Mouse (Mus musculus): Measurements from ENCODE around the gene Ascl4.

Ascl4 gene

DNA sequence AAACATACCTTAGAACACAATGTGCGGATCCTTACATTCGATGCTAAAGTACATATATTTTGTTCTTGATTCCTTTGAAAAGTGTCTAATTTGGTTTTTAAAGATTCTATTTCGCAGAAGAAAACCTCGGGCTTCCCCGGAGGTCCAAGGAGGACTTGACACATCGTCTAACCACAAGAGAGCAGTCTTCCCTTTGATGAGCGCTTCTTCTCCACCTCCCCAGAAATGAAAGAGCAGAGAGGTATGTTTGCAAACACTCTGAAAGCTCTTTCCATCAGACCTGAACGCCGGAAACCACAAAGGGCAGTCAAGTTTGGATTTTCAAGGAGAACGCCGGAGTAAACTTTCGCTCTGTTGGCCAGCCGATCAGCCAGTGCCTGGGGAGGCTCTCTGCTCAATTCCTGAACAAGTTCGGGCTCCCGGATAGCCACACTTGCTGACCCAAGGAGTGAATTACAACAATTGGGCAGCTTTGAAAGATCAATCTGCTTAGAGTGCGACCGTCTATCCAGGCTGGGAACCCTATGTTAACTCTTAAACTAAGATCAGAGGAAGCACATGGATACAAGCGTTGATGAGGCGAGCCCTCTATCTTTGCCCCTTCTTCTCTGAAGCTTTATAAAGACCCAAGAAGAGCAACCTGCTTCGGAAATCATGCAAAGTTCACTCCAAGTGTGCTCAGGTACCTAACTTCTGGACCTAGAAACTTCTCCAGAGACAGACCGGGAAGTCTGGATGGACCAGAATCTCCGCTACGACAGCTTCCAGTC is at the start of gene Ascl4:
Gene Ascl4, plus strand, starts transcription at position 6 of the 770 bp plus-strand sequence.
- DNase-seq (ENCODE audit: low spot score in 2 of 2): no peak

DNA sequence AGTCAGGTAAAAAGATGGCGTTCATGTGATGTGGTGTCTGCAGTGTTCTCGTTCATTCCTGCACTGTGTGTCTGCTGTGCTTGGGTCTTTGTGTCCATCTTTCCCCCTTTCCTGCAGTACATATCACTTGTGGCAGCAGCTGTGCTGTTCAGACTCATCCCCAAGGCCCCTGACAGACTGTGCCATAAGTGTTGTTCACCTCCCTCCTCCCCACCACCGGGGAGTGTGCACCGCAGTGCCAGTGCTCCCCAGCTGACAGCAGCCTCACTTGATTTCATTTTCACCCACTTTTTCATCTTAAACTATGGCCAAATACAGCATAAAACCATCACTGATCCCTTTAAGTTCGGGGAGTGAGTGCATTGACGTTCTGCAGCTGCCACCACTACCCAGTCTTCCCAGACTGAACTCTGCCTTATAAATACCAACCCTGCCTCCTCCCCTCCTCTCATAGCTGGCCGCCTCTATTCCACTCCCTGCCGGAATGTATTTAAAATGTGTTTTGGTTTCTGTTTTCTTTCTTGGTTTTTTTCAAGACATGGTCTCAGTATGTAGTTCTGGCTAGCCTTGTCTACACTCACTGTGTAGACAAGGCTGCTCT is 47.5 kb upstream of the Ascl4 start:
- no peak for DNase-seq (ENCODE audit: low spot score in 2 of 2)

DNA sequence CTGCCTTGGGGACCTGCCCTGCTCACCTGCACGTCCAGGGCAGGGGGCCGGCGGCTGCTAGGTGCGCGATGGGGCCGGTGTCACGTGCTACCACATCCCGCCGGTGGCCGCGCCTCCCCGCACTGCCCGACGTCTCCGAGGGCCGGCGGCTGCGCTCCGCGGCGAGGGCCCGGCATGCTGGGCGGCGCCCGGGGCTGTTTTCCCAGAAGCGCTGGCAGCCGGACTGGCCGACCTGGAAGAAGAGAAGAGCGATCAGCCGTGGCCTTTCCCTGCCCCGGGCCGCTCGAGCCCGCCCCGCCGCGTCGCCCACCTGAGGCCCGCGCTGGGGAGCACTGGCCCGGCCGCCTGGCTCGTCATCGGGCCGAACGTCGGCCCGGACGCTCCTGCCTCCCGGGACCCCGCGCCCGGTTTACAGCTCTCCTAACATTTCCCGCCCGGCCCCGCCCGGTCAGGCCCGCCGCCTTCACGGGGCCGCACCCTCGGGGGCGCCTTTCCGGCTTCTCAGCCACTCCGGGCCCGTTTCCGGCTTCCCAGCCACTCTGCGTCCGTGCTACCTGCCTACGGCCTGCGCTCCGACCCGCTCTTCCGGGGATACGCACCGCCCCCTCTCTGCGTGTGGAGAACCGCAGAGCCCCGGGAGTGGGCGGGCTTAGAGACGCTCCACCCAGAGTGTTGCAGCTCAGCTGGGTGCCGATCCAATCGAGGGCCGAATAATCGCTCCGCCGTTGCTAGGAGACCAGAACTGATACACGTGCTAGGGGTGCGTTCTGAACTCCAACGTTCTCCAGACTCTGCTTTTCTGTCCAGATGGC is 10.8 kb upstream of the Ascl4 start, which contains the start of gene Prdm4:
Gene Prdm4, minus strand, starts transcription at position 645 of the 812 bp plus-strand sequence.
- peak; percentile 83 to 97 for DNase-seq (ENCODE audit: low spot score in 2 of 2)

DNA sequence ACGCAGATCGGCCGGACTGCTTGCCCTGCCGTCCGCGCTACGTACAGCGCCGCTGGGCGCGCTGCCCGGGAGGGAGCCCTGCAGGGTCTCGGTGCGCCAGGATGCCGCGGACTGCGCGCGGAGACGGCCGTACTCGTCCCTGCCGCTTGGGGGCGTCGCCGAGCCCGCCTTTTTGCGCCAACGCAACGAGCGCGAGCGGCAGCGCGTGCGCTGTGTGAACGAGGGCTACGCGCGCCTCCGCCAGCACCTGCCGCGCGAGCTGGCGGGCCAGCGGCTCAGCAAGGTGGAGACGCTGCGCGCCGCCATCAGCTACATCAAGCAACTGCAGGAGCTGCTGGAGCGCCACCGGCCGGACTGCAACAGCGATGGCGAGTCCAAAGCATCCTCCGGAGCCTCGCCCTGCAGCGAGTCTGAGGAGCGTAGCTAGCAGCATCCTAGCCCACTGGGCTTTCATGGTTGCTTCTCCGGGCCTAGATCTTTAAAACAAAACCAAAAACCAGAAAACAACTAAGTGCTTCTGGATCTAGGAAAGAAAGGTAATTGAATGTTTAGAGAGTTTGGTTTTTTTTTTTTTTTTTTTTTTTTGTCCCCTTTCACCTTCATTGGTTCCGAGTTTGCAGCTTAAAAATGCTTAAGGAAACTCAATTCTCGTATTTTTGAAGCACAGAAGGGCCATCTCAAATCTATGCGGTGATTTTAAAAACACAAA is 1.2 kb downstream of the Ascl4 start:
- DNase-seq (ENCODE audit: low spot score in 2 of 2): peak; percentile 33 to 66

DNA sequence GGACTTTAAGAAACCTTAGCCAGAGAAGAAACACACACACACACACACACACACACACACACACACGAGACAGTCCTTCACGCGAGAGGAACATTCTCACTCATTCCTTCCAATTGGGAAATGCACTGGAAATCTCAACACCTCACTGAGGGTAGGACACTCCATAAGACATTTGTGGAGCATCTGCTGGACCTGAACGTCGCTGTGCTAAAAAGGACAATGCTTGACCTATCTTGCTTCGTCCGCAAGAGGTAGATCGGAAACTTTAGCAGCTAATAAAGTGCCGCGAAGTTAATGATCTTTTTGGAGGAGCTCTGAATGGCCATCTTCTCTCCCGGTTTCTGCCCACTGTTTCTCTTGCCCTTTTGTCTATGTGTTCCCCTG is 1.7 kb downstream of the Ascl4 start:
- no peak for DNase-seq (ENCODE audit: low spot score in 2 of 2)

DNA sequence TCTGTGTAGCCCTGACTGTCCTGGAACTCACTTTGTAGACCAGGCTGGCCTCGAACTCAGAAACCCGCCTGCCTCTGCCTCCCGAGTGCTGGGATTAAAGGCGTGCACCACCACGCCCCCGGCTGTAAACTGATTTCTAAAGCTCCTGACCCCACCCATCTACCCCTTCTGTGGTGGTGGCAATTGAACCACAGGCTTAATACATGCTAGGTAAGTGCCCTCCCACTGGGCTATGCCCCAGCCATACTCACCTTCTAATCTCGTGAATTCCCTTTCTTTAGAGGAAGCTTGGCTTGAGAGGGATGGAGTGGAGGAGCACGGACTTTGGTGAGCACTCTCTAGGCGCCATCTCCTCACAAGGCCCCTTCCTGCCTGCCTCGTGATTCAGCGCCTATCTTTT is 2.5 kb downstream of the Ascl4 start:
- DNase-seq (ENCODE audit: low spot score in 2 of 2): no peak

DNA sequence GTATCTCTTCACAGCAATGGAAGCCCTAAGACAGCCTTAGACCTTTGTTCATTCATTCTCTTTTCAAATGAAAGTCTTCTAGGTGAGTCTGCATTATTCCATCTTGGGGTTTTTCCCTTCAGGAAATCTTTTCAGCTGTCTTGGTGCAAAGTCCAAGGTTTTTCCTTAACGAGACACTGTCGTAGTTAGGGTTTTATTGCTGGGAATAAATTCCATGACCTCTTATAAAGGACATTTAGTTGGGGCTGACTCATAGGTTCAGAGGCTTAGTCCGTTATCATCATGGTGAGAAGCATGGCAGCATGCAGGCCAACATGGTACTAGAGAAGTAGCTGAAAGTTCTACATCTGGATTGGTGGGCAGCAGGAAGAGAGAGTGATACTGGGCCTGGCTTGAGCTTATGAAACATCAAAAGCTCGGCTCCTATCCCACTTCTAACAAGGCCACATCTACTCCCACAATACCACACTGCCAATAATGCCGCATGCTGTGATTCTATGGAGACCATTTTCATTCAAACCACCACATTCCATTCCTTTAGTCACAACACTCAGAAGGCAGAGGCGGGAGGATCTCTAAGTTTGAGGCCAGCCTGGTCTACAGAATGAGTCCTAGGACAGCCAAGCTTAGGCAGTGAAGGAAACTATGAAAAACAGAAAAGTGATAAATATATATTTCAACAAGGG is 8.9 kb downstream of the Ascl4 start:
- DNase-seq (ENCODE audit: low spot score in 2 of 2): no peak

DNA sequence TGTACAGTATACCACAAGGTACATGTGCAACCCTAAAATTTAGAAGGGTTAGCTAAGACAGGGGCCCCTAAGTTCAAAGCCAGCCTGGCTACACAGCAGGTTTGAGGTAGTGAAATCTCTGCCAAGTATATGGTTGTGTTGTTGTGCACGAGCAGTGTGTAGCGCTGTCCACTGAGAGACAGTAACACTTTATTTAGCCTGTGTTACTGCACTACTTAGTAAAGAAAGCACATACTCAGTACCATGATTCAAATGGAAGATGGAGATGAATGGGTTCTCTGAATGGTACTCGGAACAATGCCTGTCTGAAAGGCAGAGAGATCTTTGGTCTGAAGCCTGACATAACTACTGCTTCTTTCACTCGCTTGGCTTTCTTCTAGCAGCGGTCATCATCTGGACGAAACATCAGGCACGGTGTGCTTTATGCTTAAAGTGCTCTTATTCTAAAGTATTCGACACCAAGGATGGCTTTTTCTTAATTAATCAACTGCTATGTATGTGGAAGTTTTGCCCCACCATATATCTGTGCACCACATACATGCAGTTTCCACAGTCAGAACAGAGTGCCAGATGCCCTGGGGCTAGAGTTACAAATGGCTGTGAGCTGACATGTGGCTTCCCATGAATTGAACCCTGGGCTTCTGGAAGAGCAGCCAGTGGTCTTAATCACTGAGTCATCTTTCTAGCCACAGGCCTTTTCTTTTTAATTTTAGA is 21.2 kb downstream of the Ascl4 start:
- DNase-seq (ENCODE audit: low spot score in 2 of 2): no peak

DNA sequence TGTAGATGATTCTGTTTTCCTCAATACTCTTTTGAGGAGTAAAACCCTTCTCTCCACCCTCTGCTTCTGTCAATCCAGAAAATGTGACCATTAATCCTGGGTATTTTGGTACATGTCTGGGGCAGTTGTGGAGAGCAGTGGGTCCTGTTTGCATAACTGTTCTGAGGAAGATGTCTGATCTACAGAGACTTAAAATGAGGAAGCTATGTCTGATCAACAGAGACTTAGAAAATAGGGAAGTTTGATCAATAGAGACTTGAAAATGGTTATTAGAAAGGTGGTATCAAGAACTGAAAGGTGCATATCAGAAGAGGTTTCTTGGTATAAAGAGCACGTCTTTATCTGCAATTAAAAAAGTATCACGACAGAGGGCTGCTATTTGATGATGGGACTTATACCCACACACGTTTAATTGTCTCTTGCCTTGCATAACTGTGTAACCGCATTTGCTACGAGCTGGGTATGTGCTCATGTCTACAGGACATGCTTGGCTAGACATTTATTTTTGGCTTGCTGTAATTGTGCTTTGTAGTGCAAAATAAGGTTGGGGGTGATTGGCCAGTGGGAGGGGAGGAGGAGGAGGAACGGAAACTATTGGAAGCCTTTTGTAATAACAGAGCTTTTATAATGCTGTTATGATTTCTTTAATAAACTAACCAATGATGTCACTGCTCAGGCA is 24.4 kb downstream of the Ascl4 start:
- DNase-seq (ENCODE audit: low spot score in 2 of 2): no peak

DNA sequence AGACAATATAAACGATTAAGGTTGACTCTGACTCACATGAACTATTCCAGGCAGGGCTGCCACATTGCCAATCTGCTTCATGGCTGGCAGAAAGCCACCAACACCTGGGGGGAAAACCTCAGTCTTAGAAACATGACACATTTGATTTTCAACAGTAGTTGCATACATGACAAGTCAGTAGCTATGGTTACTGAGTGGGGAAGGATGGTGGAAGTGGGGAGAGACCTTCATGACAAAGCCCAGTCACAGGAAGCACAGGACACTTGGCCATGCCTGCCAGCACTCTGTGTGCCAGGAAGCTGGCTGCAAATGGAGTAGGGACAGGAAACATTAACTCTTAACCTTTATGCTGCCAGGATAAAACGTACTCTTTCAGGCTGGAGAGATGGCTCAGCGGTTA is 25.9 kb downstream of the Ascl4 start:
- DNase-seq (ENCODE audit: low spot score in 2 of 2): no peak

DNA sequence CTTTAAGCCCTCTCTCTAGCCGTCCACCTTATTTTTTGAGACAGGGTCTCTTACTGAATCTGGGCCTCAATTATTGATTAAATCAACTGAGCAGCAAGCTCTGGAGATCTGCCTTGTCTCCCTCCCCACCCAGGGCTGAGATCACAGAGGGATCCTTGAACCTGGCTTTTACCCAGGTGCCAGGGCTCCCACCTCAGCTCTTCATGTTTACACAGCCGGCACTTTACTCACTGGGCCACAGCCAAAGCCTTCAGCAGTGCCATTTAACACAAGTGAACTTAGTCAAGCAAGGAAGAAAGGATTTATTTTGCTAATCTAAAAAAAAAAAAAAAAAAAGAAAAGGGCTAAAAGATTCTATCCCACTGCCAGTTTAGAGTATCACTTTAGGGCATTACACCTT is 26.9 kb downstream of the Ascl4 start:
- DNase-seq (ENCODE audit: low spot score in 2 of 2): no peak

DNA sequence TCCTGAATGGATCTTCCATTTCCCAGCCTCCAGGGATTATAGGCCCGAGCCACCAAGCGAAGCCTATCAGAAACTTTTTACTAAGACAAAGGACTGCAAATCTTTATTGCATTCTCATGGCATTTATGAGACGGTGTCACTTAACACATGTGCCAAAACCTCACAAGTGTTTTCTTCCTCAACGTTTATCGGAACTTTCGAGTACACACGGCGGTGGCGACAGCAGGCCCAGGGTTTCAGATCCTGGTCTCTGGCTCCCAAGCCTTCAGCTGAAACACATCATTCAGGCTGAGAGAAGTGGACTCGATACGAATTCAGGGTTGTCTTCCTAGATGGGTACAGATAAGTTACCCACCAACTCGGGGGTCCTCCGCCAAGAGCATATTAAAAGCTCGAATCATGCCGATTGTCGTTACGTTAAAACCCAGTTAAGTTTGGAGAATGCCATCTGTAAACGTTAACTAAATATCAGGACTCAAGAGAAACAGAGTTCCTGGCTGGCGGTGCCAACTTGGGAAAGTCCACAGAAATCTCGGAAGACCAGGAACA is 29.5 kb downstream of the Ascl4 start:
- peak in 1 of 2 experiments; percentile 26 for DNase-seq (ENCODE audit: low spot score in 2 of 2)

DNA sequence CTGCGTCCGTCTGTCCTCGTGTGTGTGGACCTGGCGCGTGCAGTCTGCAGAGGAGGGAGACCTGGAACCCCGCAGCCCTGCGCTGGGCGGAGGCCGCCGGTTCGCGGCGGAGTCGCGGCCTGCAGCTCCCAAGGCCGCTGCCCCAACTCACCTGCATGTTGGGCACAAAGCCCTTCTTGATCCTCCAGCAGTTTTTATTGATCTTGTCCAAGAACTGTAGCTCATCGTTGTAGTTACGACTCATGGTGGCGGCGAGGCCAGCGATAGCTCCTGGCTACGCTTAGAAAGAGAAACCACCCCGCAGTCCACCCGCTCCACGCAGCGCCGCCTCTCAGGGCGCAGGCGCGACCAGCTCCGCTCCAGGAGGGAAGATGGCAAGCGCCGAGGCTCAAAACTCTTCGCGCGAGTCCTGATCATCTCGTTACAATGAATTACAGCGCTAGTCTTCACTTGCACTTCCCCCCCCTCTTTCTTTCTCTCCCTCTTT is 30.0 kb downstream of the Ascl4 start, which contains the start of gene Rtcb:
Gene Rtcb, minus strand, starts transcription at position 360 of the 487 bp plus-strand sequence.
- peak; percentile 96 to 99 for DNase-seq (ENCODE audit: low spot score in 2 of 2)

DNA sequence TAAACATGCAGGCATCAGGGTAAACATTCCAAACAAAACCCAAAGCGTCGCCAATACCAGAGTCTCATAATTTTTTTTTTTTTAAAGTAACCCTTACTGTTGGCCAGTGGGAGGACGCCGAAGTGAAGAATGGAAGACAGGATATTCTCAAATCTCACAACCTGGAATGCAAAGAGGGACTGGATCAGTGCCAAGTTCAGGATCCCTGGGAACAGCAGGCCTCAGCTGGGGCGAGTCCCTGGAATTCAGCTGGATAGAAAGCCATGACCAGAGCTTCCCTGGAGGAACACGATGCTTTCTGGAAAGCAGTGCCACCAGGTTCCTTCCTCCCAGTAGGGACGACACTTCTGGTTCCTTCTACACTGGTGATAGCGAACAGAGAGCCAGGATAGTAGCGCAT is 35.4 kb downstream of the Ascl4 start:
- DNase-seq (ENCODE audit: low spot score in 2 of 2): no peak

DNA sequence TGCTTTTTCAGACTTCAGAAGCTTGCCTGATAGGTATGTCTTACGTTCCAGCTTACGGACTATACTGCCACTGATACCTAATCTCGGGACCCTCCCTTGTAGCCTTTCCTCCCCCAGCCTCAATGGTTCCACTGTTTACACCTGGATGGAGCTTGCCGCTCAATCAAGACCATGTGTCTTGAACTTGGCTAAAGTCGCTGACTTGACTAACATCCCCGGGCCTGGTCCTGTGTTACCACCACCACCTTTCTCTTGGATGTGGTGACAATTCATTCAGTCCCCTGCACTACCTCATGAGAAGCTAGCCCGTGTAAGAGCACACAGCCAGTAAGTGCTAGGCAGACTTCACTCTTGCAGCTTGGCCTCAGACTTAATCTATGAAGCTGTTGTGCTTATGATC is 36.8 kb downstream of the Ascl4 start:
- no peak for DNase-seq (ENCODE audit: low spot score in 2 of 2)

DNA sequence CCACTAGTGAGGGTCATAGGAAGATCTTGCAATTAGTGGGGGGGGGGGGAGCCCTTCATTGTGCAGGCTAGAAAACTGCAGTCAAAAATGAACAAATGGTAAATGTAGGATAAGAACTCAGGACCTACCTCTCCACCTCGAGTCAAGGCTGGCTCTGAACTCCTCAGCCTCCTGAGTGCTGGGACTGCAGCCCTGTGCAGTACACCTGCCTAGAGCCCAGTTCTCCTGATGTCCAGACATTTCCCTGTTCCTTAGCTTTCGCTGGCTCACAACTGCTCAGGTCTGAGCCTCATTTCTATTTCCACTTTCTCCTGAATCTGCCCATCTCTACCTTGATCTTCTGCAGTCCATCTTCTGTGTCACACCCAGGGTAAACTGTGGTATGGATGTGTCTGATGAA is 39.0 kb downstream of the Ascl4 start:
- DNase-seq (ENCODE audit: low spot score in 2 of 2): no peak

DNA sequence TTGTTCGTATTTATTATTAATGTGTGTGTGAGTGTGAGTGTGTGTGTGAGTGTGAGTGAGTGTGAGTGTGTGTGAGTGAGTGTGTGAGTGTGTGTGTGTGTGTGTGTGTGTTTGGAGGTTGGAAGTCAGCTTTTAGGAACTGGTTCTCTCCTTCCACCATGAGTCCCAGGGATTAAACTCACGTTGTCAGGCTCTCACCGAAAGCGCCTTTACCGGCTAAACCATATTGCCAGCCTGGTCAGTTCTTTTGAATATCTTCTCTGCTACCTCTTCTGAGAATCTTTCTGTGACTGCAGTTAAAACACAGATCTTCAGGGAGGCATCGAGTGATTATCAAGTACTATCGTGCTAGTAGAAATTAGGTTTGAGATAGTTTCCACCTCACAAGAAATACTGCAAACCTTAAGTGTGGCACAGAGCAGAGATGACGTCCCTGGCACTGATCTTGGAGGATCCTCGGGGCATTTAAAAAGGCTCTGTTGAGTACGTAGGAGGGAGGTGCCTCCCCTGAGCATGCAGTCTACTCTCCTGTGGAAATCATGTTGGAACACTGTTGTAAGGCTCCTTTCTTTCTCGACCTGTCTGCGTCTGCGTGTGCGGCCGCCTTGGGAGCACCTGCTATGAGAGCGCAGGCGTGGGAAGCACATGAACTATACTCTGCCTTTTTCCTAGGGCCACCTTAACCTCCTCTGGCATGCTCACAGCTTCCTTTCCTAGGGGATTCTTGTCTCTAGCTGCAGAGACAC is 40.1 kb downstream of the Ascl4 start:
- DNase-seq (ENCODE audit: low spot score in 2 of 2): no peak

DNA sequence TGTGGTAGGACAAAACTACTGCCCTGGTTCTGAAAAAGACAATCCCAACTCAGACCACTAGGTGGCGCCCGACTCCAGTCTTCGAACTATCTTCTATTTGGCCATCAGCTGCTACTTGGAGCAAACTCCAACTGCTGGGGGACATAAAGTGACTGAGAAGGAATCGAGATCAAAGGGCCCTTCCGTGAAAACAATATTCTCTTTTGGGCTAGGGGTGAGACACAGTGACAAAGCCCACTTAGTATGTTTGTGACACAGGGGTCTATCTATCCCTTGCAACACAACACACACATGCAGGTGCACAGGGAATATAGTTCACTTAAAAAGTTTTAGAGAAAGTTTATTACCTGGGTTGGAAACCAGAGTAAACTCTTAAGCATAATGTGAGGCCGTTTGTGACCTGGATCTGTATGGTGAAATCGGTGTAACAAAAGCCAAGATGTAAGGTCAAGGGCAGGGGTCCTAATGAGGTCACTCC is 40.7 kb downstream of the Ascl4 start:
- peak; percentile 74 to 85 for DNase-seq (ENCODE audit: low spot score in 2 of 2)

DNA sequence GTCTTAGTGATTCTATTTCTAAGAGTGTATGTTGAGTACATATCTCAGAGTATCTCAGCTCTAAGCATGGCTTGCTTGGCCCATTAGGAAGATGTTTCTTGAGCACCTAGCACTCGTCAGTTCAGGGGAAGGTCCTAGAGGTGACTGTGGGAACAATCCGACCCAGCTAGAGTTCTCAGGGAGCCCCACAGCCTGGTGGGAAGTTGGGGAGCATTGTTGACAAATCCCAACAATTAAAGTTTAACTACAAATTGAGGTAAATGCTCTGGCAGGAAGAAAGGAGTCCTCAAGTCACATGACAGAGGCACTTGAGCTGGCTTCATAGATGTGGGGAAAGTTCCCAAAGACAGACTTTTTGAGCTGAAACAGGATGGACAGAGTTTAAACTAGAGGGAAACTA is 41.2 kb downstream of the Ascl4 start:
- no peak for DNase-seq (ENCODE audit: low spot score in 2 of 2)
